1 mouse cellular context compared by ENCODE assay signal in the genomic region with DNA sequence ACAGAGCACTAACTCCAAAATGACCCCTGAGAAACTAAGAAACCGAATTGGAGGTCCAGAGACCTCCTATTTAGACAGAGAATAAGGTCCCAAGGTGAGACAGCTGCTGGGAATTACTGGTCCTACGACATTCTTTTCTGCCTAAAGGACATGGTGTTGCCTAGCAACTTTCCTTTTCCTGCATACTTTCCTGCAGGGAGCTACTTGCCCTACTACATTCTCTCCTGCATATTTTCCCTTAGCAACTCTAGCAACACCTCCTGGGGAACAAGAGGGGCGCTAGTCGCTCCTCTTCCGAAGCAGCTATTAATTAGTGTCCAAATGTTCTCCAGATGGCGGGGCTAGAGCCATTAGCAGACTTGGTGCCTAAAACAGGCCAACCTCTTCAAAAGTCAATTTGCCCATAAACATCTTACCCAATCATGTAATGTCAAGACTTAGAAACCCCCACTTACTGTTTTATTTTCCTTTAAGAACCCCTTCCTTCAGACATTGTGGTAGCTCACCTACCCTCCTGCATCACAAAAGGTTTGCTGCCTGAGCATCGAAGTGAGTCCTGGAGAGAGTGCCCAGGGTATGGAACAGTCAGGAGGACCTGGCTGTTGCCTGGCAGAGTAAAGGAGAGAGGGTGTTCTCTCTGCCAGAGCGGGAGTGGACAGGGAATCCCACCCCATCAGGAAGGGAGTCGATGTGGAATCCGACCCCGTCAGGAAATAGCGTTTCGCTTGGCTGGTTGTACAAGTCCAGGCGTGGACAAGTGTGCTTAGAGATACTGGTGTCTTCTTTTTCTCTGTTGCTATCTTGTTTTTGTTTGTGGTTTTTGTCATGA.
A peak's percentile ranks its signal among the peaks of the same experiment; 100 is the strongest.
TF ChIP-seq lines count a peak whose summit lies in the region.

No protein-coding gene starts in this region.

TF ChIP-seq in CH12.LX, 34 proteins besides CTCF, POLR2A, EP300 and RAD21:
- no peak for TF ChIP-seq UBTF (IDR thresholded peaks at IDR 0.05; ENCODE audit: low read depth, low read length)
- TF ChIP-seq JUND (conservative IDR thresholded peaks at IDR 0.05; ENCODE audit: low read depth, low read length), result no peak
- no peak for TF ChIP-seq POLR2AphosphoS2 (IDR thresholded peaks at IDR 0.05; ENCODE audit: low read depth, low read length)
- no peak for TF ChIP-seq MYC (IDR thresholded peaks at IDR 0.05; ENCODE audit: low read depth, low read length)
- 0 out of 2 replicates have a peak, but pooled peaks have one; percentile 20 for TF ChIP-seq MAX (IDR thresholded peaks at IDR 0.05; ENCODE audit: low read length)
- no peak for TF ChIP-seq TBP (conservative IDR thresholded peaks at IDR 0.05; ENCODE audit: low read depth, low read length)
- TF ChIP-seq ZKSCAN1 (IDR thresholded peaks at IDR 0.05; ENCODE audit: borderline replicate concordance, low read depth, low read length), result no peak
